Mouse (Mus musculus) mouse embryonic stem cell (cell line): Measurements from ENCODE around the gene Arhgap32.
"Not testable (repeated sequence)": the region's sequence is repeated elsewhere in the genome, so short reads cannot be mapped to it uniquely, and the experiment has no call there.

Experiments used
- in situ Hi-C, 2 experiments: fragments of 300-500 bp; cut with MboI; formaldehyde crosslinking; loops; 1 replicate in 1 of 2; 3 replicates in 1 of 2; pipeline ENCODE4 v1.14.3; 2019 to 2020; ENCODE audit warnings: low sequenced_read_pairs in 2 of 2, low pct_unique_long_range_greater_than_20kb in 1 of 2, mixed read lengths in 1 of 2; ENCODE audit not compliant: unreplicated experiment in 1 of 2

Arhgap32 gene

DNA sequence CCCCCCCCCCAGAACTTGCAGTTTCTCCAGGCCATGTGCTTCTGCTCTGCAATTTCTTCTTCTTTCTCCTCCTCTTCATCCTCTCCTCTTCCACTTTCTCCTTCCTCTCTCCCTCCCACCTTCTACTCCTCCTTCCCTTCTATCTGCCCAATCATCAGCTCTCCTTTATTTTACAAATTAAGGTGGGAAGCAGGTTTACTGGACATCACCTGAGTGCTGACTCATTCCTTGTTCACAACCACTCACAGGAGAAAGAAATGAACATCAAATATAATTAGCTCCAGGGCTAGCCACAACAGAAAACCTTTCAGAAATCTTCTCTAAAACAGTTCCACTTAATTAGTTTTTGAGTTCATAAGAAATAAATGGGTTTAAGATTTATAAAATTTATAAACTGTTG lies 20.3 kb downstream of the Arhgap32 start:
- in situ Hi-C loops, result no loop called here

DNA sequence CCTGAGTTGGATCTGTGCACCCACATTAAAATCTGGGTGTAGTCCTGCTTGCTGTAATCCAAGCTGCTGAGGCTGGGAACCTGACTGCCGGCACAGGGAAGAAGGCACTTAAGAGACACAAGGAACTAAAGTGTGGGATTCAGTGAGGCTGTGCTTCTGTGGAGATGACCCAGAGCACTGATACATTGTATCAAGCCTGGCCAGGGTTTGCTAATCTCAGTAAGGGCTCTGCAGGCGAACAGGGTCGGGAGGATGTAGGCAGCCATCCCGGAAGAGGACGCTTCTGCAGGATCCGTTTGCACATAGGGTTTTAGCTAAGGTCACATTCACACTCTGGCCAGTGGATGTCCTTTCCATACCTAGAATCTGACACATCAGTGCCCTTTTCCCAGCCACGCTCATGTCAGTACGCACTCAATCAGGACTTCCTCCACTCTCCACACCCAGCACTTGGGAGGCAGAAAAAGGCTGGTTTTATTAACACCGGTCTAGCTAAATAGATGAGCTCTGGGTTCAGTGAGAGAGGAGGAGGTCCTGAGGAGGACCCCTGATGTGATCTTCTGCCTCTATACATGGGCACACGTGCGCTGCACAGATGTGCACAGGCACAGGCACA lies 20.9 kb downstream of the Arhgap32 start:
- in situ Hi-C loops, result no loop called here

- in situ Hi-C loops, result no loop called here
These were observed 21.9 kb downstream of the Arhgap32 start for GRCm38 (mm10) chr9:32137697-32138426.

- in situ Hi-C loops, result no loop called here
These were observed 22.7 kb downstream of the Arhgap32 start for GRCm38 (mm10) chr9:32138616-32139015.

DNA sequence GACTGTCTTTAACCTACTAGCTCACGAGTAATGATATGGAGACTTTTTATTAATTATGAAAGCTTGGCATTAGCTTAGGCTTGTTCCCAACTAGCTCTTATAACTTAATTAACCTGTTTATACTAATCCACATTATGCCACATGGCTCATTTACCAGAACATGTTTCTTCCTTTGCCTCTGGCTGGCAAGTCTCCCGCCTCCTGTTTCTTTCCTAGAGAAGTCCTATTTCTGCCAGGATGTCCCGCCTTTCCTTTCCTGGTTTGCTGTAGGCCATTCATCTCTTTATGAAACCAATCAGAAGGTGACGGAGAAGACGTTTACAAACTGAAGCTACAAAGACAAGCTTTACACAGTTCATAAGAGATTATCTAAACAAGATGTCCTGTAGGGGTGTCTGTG lies 23.7 kb downstream of the Arhgap32 start:
- in situ Hi-C loops, result no loop called here

GRCm38 (mm10) chr9:32142834-32143233 lies 26.9 kb downstream of the Arhgap32 start:
- in situ Hi-C loops, result no loop called here

DNA sequence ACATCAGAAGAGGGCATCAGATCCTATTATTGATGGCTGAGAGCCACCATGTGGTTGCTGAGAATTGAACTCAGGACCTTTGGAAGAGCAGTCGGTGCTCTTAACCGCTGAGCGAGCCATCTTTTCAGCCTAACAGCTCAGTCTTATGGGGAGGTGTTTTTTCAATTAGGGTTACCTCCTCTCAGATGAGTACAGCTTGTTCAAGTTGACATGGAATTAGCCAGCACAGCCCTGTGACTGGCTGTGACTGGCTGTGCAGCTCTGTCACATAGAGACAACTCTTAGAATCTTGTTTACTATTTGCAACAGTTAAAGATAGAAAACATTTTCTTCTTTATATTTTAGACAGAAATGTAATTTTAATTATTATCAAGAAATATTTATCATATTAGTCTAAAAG lies 27.5 kb downstream of the Arhgap32 start:
- in situ Hi-C loops, result no loop called here

- in situ Hi-C loops, result no loop called here
These were observed 30.5 kb downstream of the Arhgap32 start for GRCm38 (mm10) chr9:32146257-32146996.

DNA sequence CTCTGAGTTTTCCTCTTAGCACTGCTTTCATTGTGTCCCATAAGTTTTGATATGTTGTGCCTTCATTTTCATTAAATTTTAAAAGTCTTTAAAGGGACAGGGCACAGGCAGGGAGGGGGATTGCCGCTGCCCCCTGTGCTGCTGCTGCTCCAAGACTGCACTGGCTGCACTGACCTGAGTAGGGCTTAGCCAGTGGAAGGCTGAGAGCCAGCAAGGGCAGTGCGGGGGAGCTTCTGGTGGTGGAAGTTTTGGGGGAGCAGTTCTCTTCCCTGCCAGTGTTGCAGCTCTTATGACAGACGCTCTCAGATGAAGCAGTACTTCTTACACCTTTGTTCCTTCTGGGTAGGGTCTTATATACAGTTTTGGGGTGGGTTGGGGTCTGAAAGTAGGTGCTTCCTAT lies 33.3 kb downstream of the Arhgap32 start:
- in situ Hi-C loops, result no loop called here

DNA sequence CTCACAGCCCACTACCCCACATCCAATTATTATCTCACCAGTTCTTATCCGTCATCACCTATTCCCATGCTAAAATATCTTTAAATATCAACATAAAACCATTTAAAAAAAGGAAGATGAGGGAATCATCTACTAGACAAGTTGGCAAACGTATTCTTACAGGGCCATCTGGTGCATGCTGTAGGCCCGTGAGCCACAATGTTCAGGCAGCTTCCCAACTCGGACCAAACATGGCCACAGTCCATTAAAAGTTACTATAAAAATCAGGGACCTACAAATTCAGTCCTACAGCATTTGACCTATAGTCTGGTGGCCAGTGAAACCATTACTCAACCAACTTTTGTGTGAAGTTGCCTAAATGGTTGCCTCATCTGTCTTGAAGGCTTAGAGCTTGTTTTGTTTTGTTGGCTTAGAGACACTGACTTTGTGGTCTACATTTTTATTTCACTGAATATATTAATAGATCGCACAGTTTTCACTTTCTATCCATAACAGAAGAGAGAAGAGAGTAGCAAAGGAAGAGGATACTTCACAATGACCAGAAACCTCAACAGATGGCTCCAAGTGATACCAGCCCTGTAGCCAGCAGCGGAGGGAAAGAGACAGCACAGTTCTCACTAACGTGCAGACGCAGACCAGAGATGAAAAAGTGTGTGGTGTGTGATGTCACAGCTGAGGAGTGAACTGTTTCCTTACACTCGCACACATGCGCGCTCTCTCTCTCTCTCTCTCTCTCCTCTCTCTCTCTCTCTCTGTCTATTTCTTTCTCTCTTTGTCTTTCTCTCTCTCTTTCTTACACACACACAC lies 34.1 kb downstream of the Arhgap32 start:
- in situ Hi-C loops, result loop anchor here (10.0 kb wide), 1 partner anchor 205 kb away; no protein-coding TSS in a partner anchor

DNA sequence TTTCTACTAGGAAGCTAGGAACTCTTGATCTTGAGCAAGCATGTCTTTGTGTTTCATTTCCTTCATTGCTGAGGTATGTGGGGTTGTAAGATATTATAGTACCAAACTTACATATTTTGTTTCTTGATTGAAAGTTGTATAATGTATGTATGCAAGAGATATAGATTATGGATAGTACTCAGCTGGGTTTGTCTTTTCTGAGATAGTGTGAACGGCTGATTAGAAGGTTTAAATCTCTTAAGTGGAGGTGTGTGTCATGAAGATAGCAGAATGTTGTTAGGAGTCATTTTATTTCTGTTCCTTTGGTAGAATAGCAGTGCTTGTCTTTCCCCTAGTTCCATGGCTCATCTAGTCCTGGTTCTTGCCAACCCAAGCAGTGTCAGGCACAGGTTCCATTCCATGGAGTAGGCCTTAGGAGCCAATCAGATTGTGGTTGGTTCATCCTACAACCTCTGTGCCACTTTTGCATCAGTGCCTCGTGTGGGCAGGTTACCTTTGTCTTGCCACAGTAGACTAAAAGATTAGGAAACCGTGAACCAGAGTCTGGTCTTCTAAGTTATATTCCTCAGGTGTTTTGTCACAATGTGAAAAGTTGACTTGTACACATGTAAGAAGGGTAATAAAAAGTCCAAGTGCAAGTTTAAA lies 38.9 kb downstream of the Arhgap32 start:
- in situ Hi-C loops, result loop anchor here (10.0 kb wide), 1 partner anchor 210 kb away; no protein-coding TSS in a partner anchor

- in situ Hi-C loops, result loop anchor here (10.0 kb wide), 1 partner anchor 212 kb away; no protein-coding TSS in a partner anchor
These were observed 40.8 kb downstream of the Arhgap32 start for GRCm38 (mm10) chr9:32156706-32157105.

DNA sequence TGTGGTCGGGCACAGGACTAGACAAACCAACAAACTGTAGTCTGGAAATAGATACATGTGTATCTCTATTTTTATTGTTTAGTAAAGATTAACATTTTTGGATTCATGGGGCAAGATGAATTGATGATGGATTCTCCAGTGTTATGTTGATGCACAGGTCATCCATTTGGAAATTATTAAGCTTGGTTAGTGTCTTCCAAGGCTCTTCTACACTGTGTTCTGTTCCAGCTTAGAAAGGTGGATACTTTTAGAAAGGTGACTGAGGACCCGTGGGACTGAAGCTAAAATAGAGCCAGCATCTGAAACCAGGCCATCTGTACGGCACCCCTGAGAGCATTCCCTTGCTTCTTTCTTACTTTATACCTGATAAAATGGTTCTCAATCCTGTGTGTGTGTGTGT lies 41.3 kb downstream of the Arhgap32 start:
- in situ Hi-C loops, result loop anchor here (10.0 kb wide), 1 partner anchor 212 kb away; no protein-coding TSS in a partner anchor

GRCm38 (mm10) chr9:32158837-32159543 lies 43.1 kb downstream of the Arhgap32 start:
- in situ Hi-C loops, result loop anchor here (10.0 kb wide), 1 partner anchor 214 kb away; no protein-coding TSS in a partner anchor

- in situ Hi-C loops, result loop anchor here (10.0 kb wide), 1 partner anchor 215 kb away; no protein-coding TSS in a partner anchor
These were observed 43.8 kb downstream of the Arhgap32 start for GRCm38 (mm10) chr9:32159724-32160123.

DNA sequence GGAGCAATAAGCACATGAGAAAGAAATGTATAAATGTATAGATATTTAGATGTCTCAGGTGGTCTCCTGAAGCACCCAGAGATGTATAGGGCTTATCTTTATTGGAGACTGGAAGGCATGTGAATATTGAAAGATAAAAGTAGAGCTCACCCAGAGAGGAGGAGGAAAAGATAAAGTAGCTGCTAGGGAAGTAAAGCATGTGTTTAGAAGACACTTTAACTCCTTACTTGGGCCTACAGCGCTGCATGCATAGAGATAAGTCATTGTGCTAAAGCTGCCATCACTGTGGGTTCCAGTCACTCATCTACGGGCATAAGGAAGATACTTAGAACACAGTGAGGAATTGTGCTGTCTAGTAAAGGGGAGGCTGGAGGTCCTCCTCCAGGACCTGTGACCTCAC lies 46.9 kb downstream of the Arhgap32 start:
- in situ Hi-C loops, result no loop called here

GRCm38 (mm10) chr9:32163820-32164219 lies 47.9 kb downstream of the Arhgap32 start:
- in situ Hi-C loops, result not testable (repeated sequence)
